Mouse (Mus musculus) kidney, adult 2 months (tissue): ENCODE measurements around the gene 4921524J17Rik. TPM values are rescaled to one million over a fixed set of nuclear protein-coding genes. Genes with fewer than 3 reads are reported as not detected.
A peak's percentile ranks its signal among the peaks of the same experiment; 100 is the strongest.

Experiments
- DNase-seq: peaks from one replicate; pipeline ENCODE4 v3.0.0; 2021
- H3K27ac ChIP-seq: fragments of 200-500 bp; 2 replicates; pipeline ENCODE4 v1.5.1; 2012; ENCODE audit warnings: low read depth, low read length, control low read depth, inconsistent platforms; ENCODE audit not compliant: insufficient read depth
- H3K27me3 ChIP-seq: fragments of 200-500 bp; replicated peaks from 2 replicates; pipeline ENCODE4 v1.6.1; 2012; ENCODE audit warnings: mild to moderate bottlenecking, moderate library complexity, low read length, inconsistent platforms; ENCODE audit not compliant: control insufficient read depth, insufficient read depth
- H3K36me3 ChIP-seq: fragments of 200-500 bp; 2 replicates; pipeline ENCODE4 v1.6.1; 2012; ENCODE audit warnings: mild to moderate bottlenecking, moderate library complexity, low read length, inconsistent platforms; ENCODE audit not compliant: control insufficient read depth, insufficient read depth
- H3K4me1 ChIP-seq: fragments of 200-500 bp; 2 replicates; pipeline ENCODE4 v1.6.1; 2011; ENCODE audit warnings: low read length; ENCODE audit not compliant: control insufficient read depth, insufficient read depth
- H3K4me3 ChIP-seq: fragments of 200-500 bp; 2 replicates; pipeline ENCODE4 v1.5.1; 2011; ENCODE audit warnings: mild to moderate bottlenecking, low read depth, low read length, control low read depth; ENCODE audit not compliant: insufficient read depth
- CTCF ChIP-seq: fragments of 200-500 bp; conservative IDR thresholded peaks from 2 replicates; pipeline ENCODE4 v1.5.1; 2011; ENCODE audit warnings: low read depth, mild to moderate bottlenecking, control low read depth, low read length, moderate library complexity, mixed read lengths; ENCODE audit not compliant: insufficient read depth, insufficient read length
- POLR2A ChIP-seq: fragments of 200-500 bp; IDR thresholded peaks from one replicate; pipeline ENCODE4 v1.6.1; 2011; ENCODE audit warnings: low read depth, low read length, control low read depth
- WGBS: fragments of 180-500 bp; shearing (Covaris S2); methylation state at CpG from one replicate; pipeline ENCODE4 v1.1.7; 2018; 5-methylcytosine and 5-hydroxymethylcytosine counted together
- polyA plus RNA-seq: library from polyadenylated mRNA; depleted of rRNA; stranded (reverse); fragments of >200 nt; gene quantifications from 2 replicates; pipeline ENCODE4 v1.2.3, GENCODE M21; 2012; rRNA removed

The 4921524J17Rik gene
- polyA plus RNA-seq, 1 experiment: 6.9 TPM

GRCm38 (mm10) chr8:85372465-85372839, 60.2 kb downstream of the 4921524J17Rik start:
- no peaks in the 10 kb centered on the region for H3K27me3 ChIP-seq
- H3K36me3 ChIP-seq: no peaks in the 10 kb centered on the region
- DNase-seq: no peak
- H3K4me1 ChIP-seq: no peaks in the 10 kb centered on the region
- H3K27ac ChIP-seq: no peak overlapping the region
- no peak overlapping the region for H3K4me3 ChIP-seq
- WGBS: 100% methylated on average over 1 of the region's 1 CpGs
- TF ChIP-seq POLR2A: no peak
- no peak for TF ChIP-seq CTCF

GRCm38 (mm10) chr8:85371736-85372464, 60.7 kb downstream of the 4921524J17Rik start:
- Histone ChIP-seq H3K4me1 (no peaks in the 10 kb centered on the region), H3K27me3 (no peaks in the 10 kb centered on the region), H3K4me3 (no peak overlapping the region), H3K36me3 (no peaks in the 10 kb centered on the region), H3K27ac (no peak overlapping the region)
- TF ChIP-seq POLR2A (no peak), CTCF (no peak)
- WGBS: 86% methylated on average over 5 of the region's 5 CpGs
- DNase-seq: no peak

GRCm38 (mm10) chr8:85365176-85365575, 67.5 kb downstream of the 4921524J17Rik start:
- 71% methylated on average over 6 of the region's 6 CpGs for WGBS
- no peak overlapping the region for H3K27ac ChIP-seq
- no peak for DNase-seq

GRCm38 (mm10) chr8:85364628-85365027, 68.0 kb downstream of the 4921524J17Rik start:
- peak; percentile 13 for DNase-seq
- Histone ChIP-seq H3K4me1 (no peaks in the 10 kb centered on the region), H3K4me3 (no peak overlapping the region)

More at GRCm38 (mm10) chr8:85365176-85365575, 67.5 kb downstream of the 4921524J17Rik start:
- Histone ChIP-seq H3K27me3 (no peaks in the 10 kb centered on the region), H3K4me3 (no peak overlapping the region), H3K36me3 (no peaks in the 10 kb centered on the region), H3K4me1 (no peaks in the 10 kb centered on the region)
- no peak for TF ChIP-seq POLR2A

GRCm38 (mm10) chr8:85363406-85363805, 69.2 kb downstream of the 4921524J17Rik start:
- Histone ChIP-seq H3K27ac (no peak overlapping the region), H3K4me1 (no peaks in the 10 kb centered on the region), H3K27me3 (no peaks in the 10 kb centered on the region), H3K36me3 (no peaks in the 10 kb centered on the region), H3K4me3 (no peak overlapping the region)
- TF ChIP-seq CTCF (no peak), POLR2A (no peak)
- no peak for DNase-seq
- WGBS: 85% methylated on average over 6 of the region's 6 CpGs

More at GRCm38 (mm10) chr8:85364628-85365027, 68.0 kb downstream of the 4921524J17Rik start:
- Histone ChIP-seq H3K36me3 (no peaks in the 10 kb centered on the region), H3K27me3 (no peaks in the 10 kb centered on the region), H3K27ac (no peak overlapping the region)
- WGBS: 66% methylated on average over 11 of the region's 11 CpGs
- TF ChIP-seq POLR2A (no peak), CTCF (no peak)

GRCm38 (mm10) chr8:85362211-85362610, 70.4 kb downstream of the 4921524J17Rik start:
- DNase-seq: no peak
- TF ChIP-seq POLR2A (no peak), CTCF (no peak)
- Histone ChIP-seq H3K27ac (no peak overlapping the region), H3K36me3 (no peaks in the 10 kb centered on the region), H3K4me3 (no peak overlapping the region), H3K27me3 (no peaks in the 10 kb centered on the region), H3K4me1 (no peaks in the 10 kb centered on the region)
- WGBS: 61% methylated on average over 4 of the region's 4 CpGs

Other genes with a start within 250 kb of the 4921524J17Rik start
- not detected in 2 replicates for gene Olfr371, start 206.8 kb downstream of the 4921524J17Rik start, polyA plus RNA-seq
- 6.9 and 9.9 TPM in 2 replicates for gene Orc6, start 133.2 kb downstream of the 4921524J17Rik start, polyA plus RNA-seq
- gene Vps35, start 133.0 kb downstream of the 4921524J17Rik start, polyA plus RNA-seq: 26.0 and 33.3 TPM in 2 replicates
- gene Mylk3, start 46.5 kb downstream of the 4921524J17Rik start, polyA plus RNA-seq: 0.62 and 0.77 TPM in 2 replicates
- 51.5 and 55.9 TPM in 2 replicates for gene Gpt2, start 59.7 kb upstream of the 4921524J17Rik start, polyA plus RNA-seq
- gene Dnaja2, start 122.5 kb upstream of the 4921524J17Rik start, polyA plus RNA-seq: 18.0 and 32.9 TPM in 2 replicates